13 mouse cellular contexts compared by ENCODE assay signal in the genomic region with DNA sequence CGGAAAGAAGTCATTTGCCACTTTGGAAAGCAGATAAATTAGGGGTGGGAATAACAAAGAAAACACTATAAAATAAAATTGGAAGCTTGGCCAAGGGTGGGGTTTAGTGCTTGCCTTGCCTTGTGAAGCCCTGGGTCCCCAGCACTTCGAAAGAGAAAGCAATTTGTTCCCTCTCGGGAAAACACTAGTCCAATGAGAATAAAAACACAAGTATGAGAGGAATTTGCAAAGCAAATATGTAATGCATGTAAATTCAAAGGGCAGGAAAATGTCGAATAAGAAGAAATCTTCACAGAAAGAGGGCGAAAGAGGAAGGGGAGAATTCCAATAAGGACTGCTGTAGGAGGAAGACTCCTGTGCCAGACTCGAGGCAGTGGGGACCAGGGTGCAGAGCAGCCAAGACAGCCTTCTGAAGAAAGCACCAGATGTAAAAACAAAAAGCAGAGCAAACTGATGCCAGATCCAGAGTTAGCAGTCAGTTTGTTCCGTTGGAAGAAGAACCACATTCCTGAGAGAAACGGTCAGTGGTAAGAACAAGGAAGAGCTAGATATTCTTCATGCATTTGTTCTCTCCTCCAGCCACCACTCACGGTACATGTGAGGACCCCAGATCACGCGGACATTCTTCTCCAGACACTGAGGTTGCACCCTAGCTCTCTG. TPM values are rescaled to one million over a fixed set of nuclear protein-coding genes. Genes with fewer than 3 reads are reported as not detected.
DNase-seq lines count a peak whose midpoint lies in the region; ATAC-seq and TF ChIP-seq lines count a peak whose summit lies in the region.
"Had no signal": no experiment of that assay in that cellular context is flagged by ENCODE, and none has a peak within 500 bp of the region (broad histone marks: within the 10 kb centered on the region; RNA-seq: fewer than 3 reads in every experiment).

No protein-coding gene starts in this region.

- no peak for TF ChIP-seq CTCF in Patski (IDR thresholded peaks at IDR 0.05)

- H3K36me3 ChIP-seq in heart, embryonic 11.5 days (ENCODE audit: control insufficient read depth, insufficient read depth, low read length): no peaks in the 10 kb centered on the region
- no peaks in the 10 kb centered on the region for H3K36me3 ChIP-seq in heart, embryonic 14.5 days (ENCODE audit: control insufficient read depth, insufficient read depth, low read length)
- H3K36me3 ChIP-seq in forebrain, embryonic 13.5 days (ENCODE audit: poor library complexity, severe bottlenecking): no peaks in the 10 kb centered on the region
- no peaks in the 10 kb centered on the region for H3K36me3 ChIP-seq in forebrain, embryonic 12.5 days (replicated peaks)
- H3K36me3 ChIP-seq: limb, embryonic 12.5 days had no signal

- in situ Hi-C loops in Patski (cut with MboI; ENCODE audit: low pct_unique_long_range_greater_than_20kb): no loop called here

- WGBS in heart, embryonic 11.5 days (ENCODE audit: insufficient replicate concordance): 68% methylated on average over 11 of the region's 11 CpGs
- WGBS in heart, embryonic 14.5 days: 52% methylated on average over 11 of the region's 11 CpGs
- WGBS in forebrain, embryonic 13.5 days: 83% methylated on average over 11 of the region's 11 CpGs
- 83% methylated on average over 11 of the region's 11 CpGs for WGBS in forebrain, embryonic 12.5 days

- POLR2A ChIA-PET in Patski (lab: Charles Lee): no interaction called here

- H3K4me2 ChIP-seq in heart, embryonic 11.5 days: no peak overlapping the region
- peak overlapping the region; percentile 38 for H3K4me2 ChIP-seq in heart, embryonic 14.5 days (ENCODE audit: low read length)
- no peak overlapping the region for H3K4me2 ChIP-seq in forebrain, embryonic 13.5 days
- no peak overlapping the region for H3K4me2 ChIP-seq in forebrain, embryonic 12.5 days
- H3K4me2 ChIP-seq: limb, embryonic 12.5 days had no signal

- CTCF ChIA-PET in Patski (lab: Charles Lee): interaction anchor here (1.5 to 1.8 kb wide), 3 partner anchors 10 to 102 kb away, joined by 3 to 8 read pairs (median 3); no protein-coding TSS in a partner anchor

- no peaks in the 10 kb centered on the region for H3K27me3 ChIP-seq in heart, embryonic 11.5 days (ENCODE audit: control insufficient read depth, insufficient read depth, low read length)
- no peaks in the 10 kb centered on the region for H3K27me3 ChIP-seq in Patski
- no peaks in the 10 kb centered on the region for H3K27me3 ChIP-seq in heart, embryonic 14.5 days (ENCODE audit: control insufficient read depth, insufficient read depth, low read length)
- no peaks in the 10 kb centered on the region for H3K27me3 ChIP-seq in forebrain, embryonic 13.5 days
- no peaks in the 10 kb centered on the region for H3K27me3 ChIP-seq in forebrain, embryonic 12.5 days
- H3K27me3 ChIP-seq: limb, embryonic 12.5 days had no signal

- peaks cover 13% of the 10 kb centered on the region for H3K4me1 ChIP-seq in heart, embryonic 11.5 days (ENCODE audit: control insufficient read depth, insufficient read depth, low read length)
- H3K4me1 ChIP-seq in heart, embryonic 14.5 days (ENCODE audit: control insufficient read depth in 2 of 2, insufficient read depth in 2 of 2, low read length in 2 of 2): peaks cover 7 to 31% of the 10 kb centered on the region in 2 experiments
- no peaks in the 10 kb centered on the region for H3K4me1 ChIP-seq in forebrain, embryonic 13.5 days
- H3K4me1 ChIP-seq in forebrain, embryonic 12.5 days: no peaks in the 10 kb centered on the region
- H3K4me1 ChIP-seq: limb, embryonic 12.5 days had no signal

- H3K9me3 ChIP-seq in heart, embryonic 11.5 days (replicated peaks; ENCODE audit: control insufficient read depth, low read length): no peaks in the 10 kb centered on the region
- H3K9me3 ChIP-seq in heart, embryonic 14.5 days (ENCODE audit: control insufficient read depth, low read length): no peaks in the 10 kb centered on the region
- H3K9me3 ChIP-seq in forebrain, embryonic 13.5 days (replicated peaks): no peaks in the 10 kb centered on the region
- no peaks in the 10 kb centered on the region for H3K9me3 ChIP-seq in forebrain, embryonic 12.5 days
- H3K9me3 ChIP-seq: limb, embryonic 12.5 days had no signal

- H3K4me3 ChIP-seq in heart, embryonic 11.5 days (ENCODE audit: low read depth, low read length): no peak overlapping the region
- no peak overlapping the region for H3K4me3 ChIP-seq in heart, embryonic 14.5 days (ENCODE audit: control insufficient read depth in 1 of 2, insufficient read depth in 1 of 2, low read depth in 1 of 2, low read length in 2 of 2)
- H3K4me3 ChIP-seq in forebrain, embryonic 13.5 days: no peak overlapping the region
- H3K4me3 ChIP-seq in forebrain, embryonic 12.5 days (replicated peaks): no peak overlapping the region
- H3K4me3 ChIP-seq: limb, embryonic 12.5 days had no signal

- no peak for DNase-seq in heart, postnatal 4 days
- DNase-seq in Patski (ENCODE audit: low read depth, low spot score): no peak
- peak; percentile 26 for DNase-seq in lung, postnatal 36 days
- DNase-seq: cerebellum, postnatal 36 days; spleen, adult 18-20 months had no signal

- H3K27ac ChIP-seq in heart, embryonic 11.5 days (ENCODE audit: low read depth, low read length): peak overlapping the region; percentile 16; the same call in 1 of the 2 replicates
- H3K27ac ChIP-seq in heart, embryonic 14.5 days (replicated peaks in 1 of 2; ENCODE audit: control insufficient read depth in 1 of 2, insufficient read depth in 1 of 2, low read depth in 2 of 2, low read length in 2 of 2): peak overlapping the region; percentile 2 to 16; a peak in 1 of 4 replicates
- no peak overlapping the region for H3K27ac ChIP-seq in forebrain, embryonic 13.5 days
- no peak overlapping the region for H3K27ac ChIP-seq in forebrain, embryonic 12.5 days
- H3K27ac ChIP-seq: limb, embryonic 12.5 days had no signal

- no peak overlapping the region for H3K9ac ChIP-seq in heart, embryonic 11.5 days (ENCODE audit: low read depth, low read length)
- no peak overlapping the region for H3K9ac ChIP-seq in heart, embryonic 14.5 days (ENCODE audit: low read length)
- no peak overlapping the region for H3K9ac ChIP-seq in forebrain, embryonic 13.5 days
- H3K9ac ChIP-seq in forebrain, embryonic 12.5 days: no peak overlapping the region
- H3K9ac ChIP-seq: limb, embryonic 12.5 days had no signal

- no peak for ATAC-seq in heart, embryonic 11.5 days (replicated peaks; ENCODE audit: insufficient number of reproducible peaks, low FRiP score, low TSS enrichment)
- ATAC-seq in Patski: peak; percentile 10
- ATAC-seq in heart, embryonic 14.5 days (ENCODE audit: insufficient number of reproducible peaks, insufficient read depth, low FRiP score, low read depth): no peak
- no peak for ATAC-seq in forebrain, embryonic 13.5 days
- no peak for ATAC-seq in forebrain, embryonic 12.5 days (ENCODE audit: low FRiP score)

RNA-seq across cellular contexts. Expression of a gene that starts 26.6 kb away (rescaled TPM):
- 0.11 and 0.15 TPM in 2 replicates for polyA plus RNA-seq in heart, embryonic 11.5 days (2014; fragmentation: Nextera tagmentation; extraction: Ambion mirVana)
- total RNA-seq in heart, postnatal 4 days (2021): 1 to 10 TPM; 6.2 to 6.3 TPM
- not detected for polyA plus RNA-seq in Patski (2021)
- polyA plus RNA-seq in heart, embryonic 14.5 days (2014; fragmentation: Nextera tagmentation; extraction: Ambion mirVana): 0.49 and 0.63 TPM in 2 replicates
- polyA plus RNA-seq in forebrain, embryonic 13.5 days (2015; fragmentation: Nextera tagmentation; extraction: Ambion mirVana): not detected in 2 replicates
- polyA plus RNA-seq in forebrain, embryonic 12.5 days (2016; fragmentation: Nextera tagmentation; extraction: Ambion mirVana): not detected in 2 replicates
- total RNA-seq: layer of hippocampus, postnatal 14 days; megakaryocyte progenitor cell, adult 5-6 weeks had no signal
- polyA plus RNA-seq: intestine, embryonic 14.5 days; limb, embryonic 12.5 days had no signal

RNA-seq across cellular contexts. Expression of a gene that starts 26.7 kb away (rescaled TPM):
- polyA plus RNA-seq in heart, embryonic 11.5 days (2014; fragmentation: Nextera tagmentation; extraction: Ambion mirVana): 597 and 625 TPM in 2 replicates
- 100 to 1,000 TPM; 799 to 849 TPM for total RNA-seq in heart, postnatal 4 days (2021)
- 218 TPM for polyA plus RNA-seq in Patski (2021)
- 794 and 834 TPM in 2 replicates for polyA plus RNA-seq in heart, embryonic 14.5 days (2014; fragmentation: Nextera tagmentation; extraction: Ambion mirVana)
- polyA plus RNA-seq in forebrain, embryonic 13.5 days (2015; fragmentation: Nextera tagmentation; extraction: Ambion mirVana): 316 and 362 TPM in 2 replicates
- 299 and 302 TPM in 2 replicates for polyA plus RNA-seq in forebrain, embryonic 12.5 days (2016; fragmentation: Nextera tagmentation; extraction: Ambion mirVana)

RNA-seq across cellular contexts. Expression of a gene that starts 39.7 kb away (rescaled TPM):
- 0.30 and 0.48 TPM in 2 replicates for polyA plus RNA-seq in heart, embryonic 11.5 days (2014; fragmentation: Nextera tagmentation; extraction: Ambion mirVana)
- total RNA-seq in heart, postnatal 4 days (2021): under 1 TPM; 0.23 to 0.36 TPM
- polyA plus RNA-seq in Patski (2021): not detected
- polyA plus RNA-seq in heart, embryonic 14.5 days (2014; fragmentation: Nextera tagmentation; extraction: Ambion mirVana): 0.23 and 0.49 TPM in 2 replicates
- polyA plus RNA-seq in forebrain, embryonic 13.5 days (2015; fragmentation: Nextera tagmentation; extraction: Ambion mirVana): 0.80 and 1.5 TPM in 2 replicates
- 0.62 and 0.96 TPM in 2 replicates for polyA plus RNA-seq in forebrain, embryonic 12.5 days (2016; fragmentation: Nextera tagmentation; extraction: Ambion mirVana)
- total RNA-seq: megakaryocyte progenitor cell, adult 5-6 weeks had no signal
- polyA plus RNA-seq: intestine, embryonic 14.5 days had no signal

RNA-seq across cellular contexts. Expression of a gene that starts 43.0 kb away (rescaled TPM):
- 43.7 and 53.6 TPM in 2 replicates for polyA plus RNA-seq in heart, embryonic 11.5 days (2014; fragmentation: Nextera tagmentation; extraction: Ambion mirVana)
- 100 to 1,000 TPM; 183 to 207 TPM for total RNA-seq in heart, postnatal 4 days (2021)
- not detected for polyA plus RNA-seq in Patski (2021)
- polyA plus RNA-seq in heart, embryonic 14.5 days (2014; fragmentation: Nextera tagmentation; extraction: Ambion mirVana): 54.6 and 56.9 TPM in 2 replicates
- not detected in 2 replicates for polyA plus RNA-seq in forebrain, embryonic 13.5 days (2015; fragmentation: Nextera tagmentation; extraction: Ambion mirVana)
- polyA plus RNA-seq in forebrain, embryonic 12.5 days (2016; fragmentation: Nextera tagmentation; extraction: Ambion mirVana): not detected in 2 replicates
- total RNA-seq: layer of hippocampus, postnatal 14 days; megakaryocyte progenitor cell, adult 5-6 weeks had no signal
- polyA plus RNA-seq: intestine, embryonic 14.5 days; limb, embryonic 12.5 days had no signal

Comparison
In these comparisons a context has a peak if more than half of its experiments do, and no peak if none do; other contexts are left out.
1. H3K27ac ChIP-seq: peak in heart, embryonic 11.5 days (single experiment) and heart, embryonic 14.5 days (2 of 2); none in forebrain, embryonic 13.5 days (single experiment) and forebrain, embryonic 12.5 days (single experiment).